Mouse (Mus musculus) lung, embryonic 15.5 days (tissue): ENCODE results near the gene Nprl2. TPM values are rescaled to one million over a fixed set of nuclear protein-coding genes. Genes with fewer than 3 reads are reported as not detected.

Source experiments
- ATAC-seq: fragments of 200-750 bp; cut with Nextera tagmentation; 2 replicates; pipeline ENCODE4 v1.8.0; 2017; ENCODE audit warnings: moderate number of reproducible peaks, borderline replicate concordance; ENCODE audit not compliant: low FRiP score, low TSS enrichment; ENCODE audit errors: extremely low read depth
- H3K27ac ChIP-seq: fragments of 300-500 bp; sonication (generic); 2 replicates; pipeline ENCODE4 v1.5.1; 2015; ENCODE audit warnings: moderate library complexity, mild to moderate bottlenecking, inconsistent platforms
- H3K27me3 ChIP-seq: fragments of 300-500 bp; sonication (generic); 2 replicates; pipeline ENCODE4 v1.6.1; 2015; ENCODE audit warnings: inconsistent platforms
- H3K36me3 ChIP-seq: fragments of 300-500 bp; sonication (generic); 2 replicates; pipeline ENCODE4 v1.6.1; 2015; ENCODE audit warnings: inconsistent platforms
- H3K4me1 ChIP-seq: fragments of 300-500 bp; sonication (generic); 2 replicates; pipeline ENCODE4 v1.6.1; 2015; ENCODE audit warnings: inconsistent platforms
- H3K4me2 ChIP-seq: fragments of 300-500 bp; sonication (generic); 2 replicates; pipeline ENCODE4 v1.6.1; 2015; ENCODE audit warnings: inconsistent platforms, mild to moderate bottlenecking, moderate library complexity
- H3K4me3 ChIP-seq: fragments of 300-500 bp; sonication (generic); 2 replicates; pipeline ENCODE4 v1.5.1; 2015; ENCODE audit warnings: mild to moderate bottlenecking, inconsistent platforms
- H3K9ac ChIP-seq: fragments of 300-500 bp; sonication (generic); 2 replicates; pipeline ENCODE4 v1.6.1; 2015; ENCODE audit warnings: inconsistent platforms
- H3K9me3 ChIP-seq: fragments of 300-500 bp; sonication (generic); 2 replicates; pipeline ENCODE4 v1.6.1; 2016; ENCODE audit warnings: inconsistent platforms
- WGBS: fragments of 180-500 bp; shearing (Covaris S2); methylation state at CpG from one replicate; pipeline ENCODE4 v1.1.7; 2015; 5-methylcytosine and 5-hydroxymethylcytosine counted together
- polyA plus RNA-seq: library from polyadenylated mRNA; unstranded; fragments of >200 nt; fragmentation: Nextera tagmentation; extraction: Ambion mirVana; gene quantifications from 2 replicates; pipeline ENCODE4 v1.2.1, GENCODE M21; 2015

Nprl2 gene
- polyA plus RNA-seq, 1 experiment from 2014 or later: 42.2 TPM

DNA sequence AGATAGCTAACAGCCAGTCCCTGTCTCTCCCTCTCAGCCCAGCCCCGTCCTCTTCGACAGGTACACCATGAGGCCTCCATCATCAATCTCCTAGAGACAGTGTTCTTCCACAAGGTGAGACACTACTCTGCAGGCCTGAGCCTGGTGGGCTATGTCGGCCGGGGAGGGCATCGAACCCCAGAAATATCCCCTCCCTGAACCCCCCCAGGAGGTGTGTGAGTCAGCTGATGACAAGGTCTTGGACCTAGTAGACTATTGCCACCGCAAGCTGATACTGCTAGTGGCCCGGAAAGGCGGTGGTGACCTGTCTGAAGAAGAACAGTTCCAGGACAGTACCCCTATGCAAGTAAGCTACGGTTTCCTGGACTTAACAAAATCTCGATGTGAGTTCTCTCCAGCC lies 6.8 kb downstream of the Nprl2 start:
- WGBS: 87% methylated on average over 10 of the region's 10 CpGs
- Histone ChIP-seq H3K4me2 (no peak overlapping the region), H3K4me3 (no peak overlapping the region), H3K27ac (no peak overlapping the region), H3K4me1 (peaks cover 54% of the 10 kb centered on the region), H3K9me3 (no peaks in the 10 kb centered on the region), H3K9ac (no peak overlapping the region), H3K36me3 (peaks cover 9% of the 10 kb centered on the region; the same call in 1 of the 2 replicates), H3K27me3 (no peaks in the 10 kb centered on the region)
- no peak for ATAC-seq

GRCm38 (mm10) chr9:107549297-107550074 lies 7.5 kb downstream of the Nprl2 start:
- Histone ChIP-seq H3K4me1 (peaks cover 54% of the 10 kb centered on the region), H3K4me3 (no peak overlapping the region), H3K9ac (no peak overlapping the region), H3K27ac (no peak overlapping the region), H3K27me3 (no peaks in the 10 kb centered on the region), H3K36me3 (peaks cover 6% of the 10 kb centered on the region; the same call in 1 of the 2 replicates), H3K4me2 (no peak overlapping the region), H3K9me3 (no peaks in the 10 kb centered on the region)
- 69% methylated on average over 20 of the region's 20 CpGs for WGBS
- no peak for ATAC-seq

DNA sequence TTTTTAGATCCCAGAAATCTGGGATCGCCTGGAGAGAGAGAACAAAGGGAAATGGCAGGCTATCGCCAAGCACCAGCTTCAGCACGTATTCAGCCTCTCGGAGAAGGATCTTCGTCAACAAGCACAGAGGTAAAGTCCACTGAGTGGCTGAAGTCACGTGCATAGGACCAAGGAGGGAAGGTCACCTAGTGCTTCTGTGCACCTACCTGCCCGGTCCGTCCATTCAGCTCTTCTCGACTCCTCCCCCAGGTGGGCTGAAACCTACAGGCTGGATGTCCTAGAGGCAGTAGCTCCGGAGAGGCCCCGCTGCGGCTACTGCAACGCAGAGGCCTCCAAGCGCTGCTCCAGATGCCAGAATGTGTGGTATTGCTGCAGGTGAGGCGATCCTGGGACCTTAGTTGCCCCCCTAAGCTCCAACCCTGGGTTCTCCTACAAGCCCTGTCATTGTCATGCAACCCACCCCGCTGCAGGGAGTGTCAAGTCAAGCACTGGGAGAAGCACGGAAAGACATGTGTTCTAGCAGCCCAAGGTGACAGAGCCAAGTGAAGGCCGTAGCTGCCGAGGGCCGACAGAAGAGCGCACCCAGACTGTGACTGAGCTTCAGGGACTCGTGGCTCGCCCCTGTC lies 8.6 kb downstream of the Nprl2 start:
- WGBS: 34% methylated on average over 23 of the region's 23 CpGs
- Histone ChIP-seq H3K27me3 (no peaks in the 10 kb centered on the region), H3K4me1 (peaks cover 58% of the 10 kb centered on the region), H3K4me2 (peak overlapping the region; percentile 96), H3K4me3 (peak overlapping the region; percentile 53), H3K9ac (peak overlapping the region; percentile 74), H3K27ac (peak overlapping the region; percentile 65), H3K9me3 (no peaks in the 10 kb centered on the region), H3K36me3 (no peaks in the 10 kb centered on the region)
- ATAC-seq: no peak

GRCm38 (mm10) chr9:107551117-107551889 lies 9.3 kb downstream of the Nprl2 start, which contains the start of gene Rassf1:
TSS of gene Rassf1 (plus strand) at chr9:107551555.
- H3K9me3 ChIP-seq: no peaks in the 10 kb centered on the region
- H3K4me1 ChIP-seq: peaks cover 64% of the 10 kb centered on the region
- peak within 1 kb of the TSS; percentile 53 for H3K4me3 ChIP-seq
- peak; percentile 50; the same call in 1 of the 2 replicates for ATAC-seq
- H3K9ac ChIP-seq: peak within 1 kb of the TSS; percentile 74
- no peaks in the 10 kb centered on the region for H3K36me3 ChIP-seq
- H3K27me3 ChIP-seq: no peaks in the 10 kb centered on the region
- peak within 1 kb of the TSS; percentile 65 for H3K27ac ChIP-seq
- H3K4me2 ChIP-seq: peak within 1 kb of the TSS; percentile 96
- WGBS: 1% methylated on average over 63 of the region's 63 CpGs

DNA sequence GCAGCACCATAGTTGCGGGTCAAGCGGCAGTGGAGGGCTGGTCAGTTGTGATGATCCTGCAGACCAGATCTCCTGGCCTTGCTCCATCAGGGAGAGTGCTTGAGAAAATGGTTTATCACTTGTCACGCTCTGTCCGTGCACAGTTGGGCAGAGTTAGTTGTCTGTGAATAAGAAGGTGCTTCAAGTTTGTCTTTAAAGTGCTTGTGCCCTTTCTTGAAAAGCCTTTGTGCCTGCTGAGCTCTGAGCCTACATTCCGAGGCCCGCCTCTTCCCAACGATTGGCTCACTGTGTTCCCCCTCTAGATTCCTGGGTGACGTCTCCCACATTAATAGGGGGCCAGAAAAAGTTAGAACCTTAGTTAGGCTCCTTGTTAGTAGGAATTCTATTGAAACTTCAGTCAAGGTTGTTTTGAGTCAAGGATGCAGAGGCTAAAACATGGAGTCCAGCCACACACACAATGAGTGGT lies 9.9 kb downstream of the Nprl2 start:
- Histone ChIP-seq H3K36me3 (0 out of 2 replicates have a peak, but pooled peaks cover 2% of the 10 kb centered on the region), H3K27me3 (no peaks in the 10 kb centered on the region), H3K4me3 (peak overlapping the region; percentile 53), H3K4me1 (peaks cover 64% of the 10 kb centered on the region), H3K9me3 (no peaks in the 10 kb centered on the region), H3K9ac (peak overlapping the region; percentile 74), H3K4me2 (peak overlapping the region; percentile 96), H3K27ac (peak overlapping the region; percentile 65)
- 4% methylated on average over 8 of the region's 8 CpGs for WGBS
- no peak for ATAC-seq

- Histone ChIP-seq H3K9me3 (no peaks in the 10 kb centered on the region), H3K9ac (peak overlapping the region; percentile 74; the same call in 1 of the 2 replicates), H3K27me3 (no peaks in the 10 kb centered on the region), H3K4me3 (peak overlapping the region; percentile 78), H3K36me3 (peaks cover 11% of the 10 kb centered on the region), H3K27ac (no peak overlapping the region), H3K4me2 (peak overlapping the region; percentile 96), H3K4me1 (peaks cover 58% of the 10 kb centered on the region)
- no peak for ATAC-seq
- WGBS: 67% methylated on average over 5 of the region's 5 CpGs
Measured at GRCm38 (mm10) chr9:107552690-107553393, 10.8 kb downstream of the Nprl2 start.

DNA sequence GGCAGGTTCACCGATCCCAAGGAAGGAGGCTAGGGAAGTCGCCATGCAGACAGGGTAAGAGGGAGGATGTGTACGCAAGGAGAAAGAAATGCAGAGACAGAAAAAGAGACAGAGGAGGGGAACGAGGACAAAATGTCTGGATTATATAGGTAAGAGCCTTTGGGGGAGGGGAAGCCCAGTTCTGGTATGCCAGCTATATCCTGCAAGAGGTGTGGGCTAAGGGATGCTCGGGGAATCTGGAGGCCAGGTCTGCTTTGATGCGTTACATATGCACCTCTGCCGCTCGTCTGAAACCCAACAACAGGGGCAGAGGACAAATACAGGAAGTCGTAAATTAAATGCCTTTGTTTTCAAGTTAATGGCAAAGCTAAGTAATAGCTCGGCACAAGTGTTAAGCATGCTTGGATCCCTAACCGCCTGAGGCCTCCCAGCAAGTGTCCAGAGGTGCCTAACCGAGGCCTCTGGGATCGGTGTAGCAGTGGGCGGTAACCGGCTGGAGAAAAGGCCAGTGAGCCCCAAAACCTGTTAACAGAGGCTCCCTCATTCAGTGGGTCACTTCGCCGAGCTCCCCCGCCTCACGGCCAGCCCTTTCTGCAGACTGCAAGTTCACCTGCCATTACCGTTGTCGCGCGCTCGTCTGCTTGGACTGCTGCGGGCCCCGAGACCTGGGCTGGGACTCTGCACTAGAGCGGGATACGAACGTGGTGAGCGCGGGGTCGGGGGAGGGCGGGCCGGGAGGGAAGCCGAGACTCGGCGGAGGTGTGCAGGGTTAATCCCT lies 11.7 kb downstream of the Nprl2 start:
- H3K4me1 ChIP-seq: peaks cover 58% of the 10 kb centered on the region
- WGBS: 4% methylated on average over 37 of the region's 37 CpGs
- peak; percentile 50; the same call in 1 of the 2 replicates for ATAC-seq

DNA sequence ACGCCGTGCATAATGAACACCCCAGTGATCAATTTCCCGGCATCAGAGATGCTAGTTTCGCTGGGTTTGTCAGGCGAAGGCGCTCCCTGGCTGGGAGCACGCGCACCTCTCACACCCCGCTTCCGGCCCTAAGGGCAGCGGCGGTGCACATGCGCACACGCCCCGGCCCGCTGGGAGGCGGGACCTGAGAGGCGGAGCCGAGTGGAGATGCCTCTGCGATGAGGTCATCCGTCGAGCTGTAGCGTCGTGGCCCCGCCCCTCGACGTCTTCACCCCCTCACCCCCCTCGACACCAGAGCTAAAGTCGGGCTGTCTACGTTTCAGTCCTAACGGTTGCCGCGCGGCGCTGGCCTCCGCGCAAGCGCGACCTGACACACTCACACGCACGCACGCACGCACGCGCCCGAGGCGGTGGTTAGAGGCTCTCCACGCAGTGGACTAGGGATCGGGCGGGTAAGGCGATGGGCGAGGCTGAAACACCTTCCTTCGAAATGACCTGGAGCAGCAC lies 12.3 kb downstream of the Nprl2 start:
- Histone ChIP-seq H3K36me3 (peaks cover 26% of the 10 kb centered on the region), H3K4me1 (peaks cover 58% of the 10 kb centered on the region), H3K4me2 (peak overlapping the region; percentile 96), H3K9ac (peak overlapping the region; percentile 85), H3K9me3 (no peaks in the 10 kb centered on the region), H3K4me3 (peak overlapping the region; percentile 78), H3K27ac (peak overlapping the region; percentile 98), H3K27me3 (no peaks in the 10 kb centered on the region)
- under 1% methylated on average over 53 of the region's 53 CpGs for WGBS
- peak; percentile 89 for ATAC-seq

More for the DNA sequence above, 11.7 kb downstream of the Nprl2 start:
- Histone ChIP-seq H3K4me3 (peak overlapping the region; percentile 78), H3K36me3 (peaks cover 20% of the 10 kb centered on the region), H3K9me3 (no peaks in the 10 kb centered on the region), H3K4me2 (peak overlapping the region; percentile 96), H3K9ac (peak overlapping the region; percentile 60), H3K27me3 (no peaks in the 10 kb centered on the region), H3K27ac (peak overlapping the region; percentile 98)

- Histone ChIP-seq H3K9me3 (no peaks in the 10 kb centered on the region), H3K4me1 (peaks cover 56% of the 10 kb centered on the region), H3K36me3 (peaks cover 33% of the 10 kb centered on the region), H3K4me2 (peak overlapping the region; percentile 96), H3K9ac (peak overlapping the region; percentile 85), H3K27me3 (no peaks in the 10 kb centered on the region), H3K4me3 (peak overlapping the region; percentile 78), H3K27ac (peak overlapping the region; percentile 98)
- ATAC-seq: peak; percentile 33
- WGBS: under 1% methylated on average over 23 of the region's 23 CpGs
Measured at GRCm38 (mm10) chr9:107555031-107555457, 13.0 kb downstream of the Nprl2 start.

- Histone ChIP-seq H3K36me3 (peaks cover 40% of the 10 kb centered on the region), H3K4me1 (peaks cover 49% of the 10 kb centered on the region), H3K27ac (peak overlapping the region; percentile 98), H3K4me3 (peak overlapping the region; percentile 78), H3K4me2 (peak overlapping the region; percentile 96), H3K27me3 (no peaks in the 10 kb centered on the region), H3K9me3 (no peaks in the 10 kb centered on the region), H3K9ac (peak overlapping the region; percentile 85)
- ATAC-seq: no peak
- whole genome bisulfite sequencing: 23% methylated on average over 2 of the region's 2 CpGs
Measured at GRCm38 (mm10) chr9:107555701-107556100, 13.7 kb downstream of the Nprl2 start.
